Mouse (Mus musculus): ENCODE data around the gene 1700021F05Rik. TPM values are rescaled to one million over a fixed set of nuclear protein-coding genes. Genes with fewer than 3 reads are reported as not detected.

1700021F05Rik gene
- total RNA-seq, 1 experiment: 32.9 TPM

- H3K9ac ChIP-seq (ENCODE audit: insufficient read depth, low read depth, low read length, poor library complexity, severe bottlenecking): no peak overlapping the region
- no peaks in the 10 kb centered on the region for H3K36me3 ChIP-seq (ENCODE audit: control insufficient read depth, insufficient read depth, low read length, poor library complexity, severe bottlenecking)
- no peak overlapping the region for H3K4me3 ChIP-seq (ENCODE audit: insufficient read depth in 1 of 2, low read depth in 1 of 2, low read length in 2 of 2, poor library complexity in 1 of 2, severe bottlenecking in 1 of 2)
- no peaks in the 10 kb centered on the region for H3K9me3 ChIP-seq (ENCODE audit: control insufficient read depth, insufficient read depth, low read depth, low read length)
- H3K4me1 ChIP-seq (ENCODE audit: control insufficient read depth in 2 of 2, insufficient read depth in 2 of 2, low read length in 2 of 2, poor library complexity in 1 of 2): peaks cover 0 to 2% of the 10 kb centered on the region in 2 experiments; a peak in 1 of 4 replicates
- no peak for DNase-seq (ENCODE audit: low read depth, low spot score)
- in situ Hi-C loops (cut with MboI; ENCODE audit: low sequenced_read_pairs in 2 of 2, unreplicated experiment in 2 of 2): no loop called here
- TF ChIP-seq ZC3H11A (IDR thresholded peaks at IDR 0.05; ENCODE audit: borderline replicate concordance, low read depth, low read length): no peak
- 0 out of 2 replicates have a peak, but pooled peaks have one; percentile 22 for TF ChIP-seq ZNF384 (IDR thresholded peaks at IDR 0.05; ENCODE audit: low read depth, low read length)
- TF ChIP-seq HCFC1 (IDR thresholded peaks at IDR 0.05; ENCODE audit: borderline replicate concordance, insufficient read depth, low read length): no peak
- H3K27ac ChIP-seq (ENCODE audit: insufficient read depth, low read depth, low read length, poor library complexity, severe bottlenecking): no peak overlapping the region
These were observed 20.5 kb upstream of the 1700021F05Rik start for GRCm38 (mm10) chr10:43561311-43561710.

- H3K27ac ChIP-seq (ENCODE audit: insufficient read depth, low read depth, low read length, poor library complexity, severe bottlenecking): no peak overlapping the region
- no peak overlapping the region for H3K4me3 ChIP-seq (ENCODE audit: insufficient read depth in 1 of 2, low read depth in 1 of 2, low read length in 2 of 2, poor library complexity in 1 of 2, severe bottlenecking in 1 of 2)
- TF ChIP-seq ZC3H11A (IDR thresholded peaks at IDR 0.05; ENCODE audit: borderline replicate concordance, low read depth, low read length) (peak; percentile 47; the same call in 1 of the 2 replicates), HCFC1 (IDR thresholded peaks at IDR 0.05; ENCODE audit: borderline replicate concordance, insufficient read depth, low read length) (no peak)
- no peaks in the 10 kb centered on the region for H3K9me3 ChIP-seq (ENCODE audit: control insufficient read depth, insufficient read depth, low read depth, low read length)
- H3K9ac ChIP-seq (ENCODE audit: insufficient read depth, low read depth, low read length, poor library complexity, severe bottlenecking): no peak overlapping the region
- in situ Hi-C loops (cut with MboI; ENCODE audit: low sequenced_read_pairs in 2 of 2, unreplicated experiment in 2 of 2): no loop called here
- DNase-seq (ENCODE audit: low read depth, low spot score): peak; percentile 54
- peaks cover 0 to 2% of the 10 kb centered on the region in 2 experiments; a peak in 1 of 4 replicates for H3K4me1 ChIP-seq (ENCODE audit: control insufficient read depth in 2 of 2, insufficient read depth in 2 of 2, low read length in 2 of 2, poor library complexity in 1 of 2)
- no peaks in the 10 kb centered on the region for H3K36me3 ChIP-seq (ENCODE audit: control insufficient read depth, insufficient read depth, low read length, poor library complexity, severe bottlenecking)
These were observed 20.0 kb upstream of the 1700021F05Rik start for GRCm38 (mm10) chr10:43560765-43561164.

GRCm38 (mm10) chr10:43559313-43559712, 18.5 kb upstream of the 1700021F05Rik start:
- DNase-seq (ENCODE audit: low read depth, low spot score): no peak
- H3K9me3 ChIP-seq (ENCODE audit: control insufficient read depth, insufficient read depth, low read depth, low read length): no peaks in the 10 kb centered on the region
- peak overlapping the region; percentile 19; the same call in 1 of the 2 replicates for H3K9ac ChIP-seq (ENCODE audit: insufficient read depth, low read depth, low read length, poor library complexity, severe bottlenecking)
- in situ Hi-C loops (cut with MboI; ENCODE audit: low sequenced_read_pairs in 2 of 2, unreplicated experiment in 2 of 2): no loop called here
- peak overlapping the region in 1 of 2 experiments; percentile 30; a peak in 1 of 4 replicates for H3K4me3 ChIP-seq (ENCODE audit: insufficient read depth in 1 of 2, low read depth in 1 of 2, low read length in 2 of 2, poor library complexity in 1 of 2, severe bottlenecking in 1 of 2)
- no peak overlapping the region for H3K27ac ChIP-seq (ENCODE audit: insufficient read depth, low read depth, low read length, poor library complexity, severe bottlenecking)
- no peak for TF ChIP-seq CHD2 (IDR thresholded peaks at IDR 0.05; ENCODE audit: low read depth, low read length)
- no peak for TF ChIP-seq ZC3H11A (IDR thresholded peaks at IDR 0.05; ENCODE audit: borderline replicate concordance, low read depth, low read length)
- TF ChIP-seq MAFK (IDR thresholded peaks at IDR 0.05; ENCODE audit: insufficient read depth, low read depth, low read length): no peak
- TF ChIP-seq ZNF384 (IDR thresholded peaks at IDR 0.05; ENCODE audit: low read depth, low read length): no peak
- TF ChIP-seq HCFC1 (IDR thresholded peaks at IDR 0.05; ENCODE audit: borderline replicate concordance, insufficient read depth, low read length): no peak
- peaks cover 0 to 2% of the 10 kb centered on the region in 2 experiments; a peak in 1 of 4 replicates for H3K4me1 ChIP-seq (ENCODE audit: control insufficient read depth in 2 of 2, insufficient read depth in 2 of 2, low read length in 2 of 2, poor library complexity in 1 of 2)
- H3K36me3 ChIP-seq (ENCODE audit: control insufficient read depth, insufficient read depth, low read length, poor library complexity, severe bottlenecking): no peaks in the 10 kb centered on the region

GRCm38 (mm10) chr10:43557630-43558165, 16.9 kb upstream of the 1700021F05Rik start:
- no peaks in the 10 kb centered on the region for H3K36me3 ChIP-seq (ENCODE audit: control insufficient read depth, insufficient read depth, low read length, poor library complexity, severe bottlenecking)
- DNase-seq (ENCODE audit: low read depth, low spot score): no peak

More at GRCm38 (mm10) chr10:43557630-43558165, 16.9 kb upstream of the 1700021F05Rik start:
- Histone ChIP-seq H3K9ac (ENCODE audit: insufficient read depth, low read depth, low read length, poor library complexity, severe bottlenecking) (no peak overlapping the region), H3K4me3 (ENCODE audit: insufficient read depth in 1 of 2, low read depth in 1 of 2, low read length in 2 of 2, poor library complexity in 1 of 2, severe bottlenecking in 1 of 2) (no peak overlapping the region), H3K4me1 (ENCODE audit: control insufficient read depth in 2 of 2, insufficient read depth in 2 of 2, low read length in 2 of 2, poor library complexity in 1 of 2) (peaks cover 0 to 2% of the 10 kb centered on the region in 2 experiments; a peak in 1 of 4 replicates), H3K9me3 (ENCODE audit: control insufficient read depth, insufficient read depth, low read depth, low read length) (no peaks in the 10 kb centered on the region), H3K27ac (ENCODE audit: insufficient read depth, low read depth, low read length, poor library complexity, severe bottlenecking) (no peak overlapping the region)
- in situ Hi-C loops (cut with MboI; ENCODE audit: low sequenced_read_pairs in 2 of 2, unreplicated experiment in 2 of 2): no loop called here
- TF ChIP-seq CHD2 (IDR thresholded peaks at IDR 0.05; ENCODE audit: low read depth, low read length): no peak
- no peak for TF ChIP-seq ZC3H11A (IDR thresholded peaks at IDR 0.05; ENCODE audit: borderline replicate concordance, low read depth, low read length)
- TF ChIP-seq MAFK (IDR thresholded peaks at IDR 0.05; ENCODE audit: insufficient read depth, low read depth, low read length): no peak
- no peak for TF ChIP-seq HCFC1 (IDR thresholded peaks at IDR 0.05; ENCODE audit: borderline replicate concordance, insufficient read depth, low read length)
- no peak for TF ChIP-seq ZNF384 (IDR thresholded peaks at IDR 0.05; ENCODE audit: low read depth, low read length)
